ENCODE assay signal across 13 mouse cellular contexts in genomic region chr1:162646083-162646686, GRCm38 (mm10). TPM values are rescaled to one million over a fixed set of nuclear protein-coding genes. Genes with fewer than 3 reads are reported as not detected.
DNase-seq lines count a peak whose midpoint lies in the region; ATAC-seq and TF ChIP-seq lines count a peak whose summit lies in the region.
"Had no signal": no experiment of that assay in that cellular context is flagged by ENCODE, and none has a peak within 500 bp of the region (broad histone marks: within the 10 kb centered on the region; RNA-seq: fewer than 3 reads in every experiment).

No protein-coding gene starts in this region.

- 52% methylated on average over 10 of the region's 10 CpGs for WGBS in cerebellum, adult 2 months
- WGBS in bone marrow, adult 2 months: 62% methylated on average over 10 of the region's 10 CpGs
- 60% methylated on average over 10 of the region's 10 CpGs for WGBS in liver, embryonic 14.5 days (ENCODE audit: insufficient replicate concordance)

- no peak overlapping the region for H3K27ac ChIP-seq in cerebellum, adult 2 months (ENCODE audit: insufficient read depth, low read length)
- no peak overlapping the region for H3K27ac ChIP-seq in bone marrow, adult 2 months (ENCODE audit: control insufficient read depth, insufficient read depth, low read depth, low read length, poor library complexity)
- no peak overlapping the region for H3K27ac ChIP-seq in liver, embryonic 14.5 days
- H3K27ac ChIP-seq: forebrain, embryonic 15.5 days; limb, embryonic 15.5 days had no signal

- no peak overlapping the region for H3K4me2 ChIP-seq in liver, embryonic 14.5 days (ENCODE audit: low read depth)
- H3K4me2 ChIP-seq: forebrain, embryonic 15.5 days; limb, embryonic 15.5 days had no signal

- no peak for TF ChIP-seq POLR2A in cerebellum, adult 2 months (IDR thresholded peaks at IDR 0.05; ENCODE audit: borderline replicate concordance, insufficient read depth, low read length)
- no peak for TF ChIP-seq POLR2A in bone marrow, adult 2 months (IDR thresholded peaks at IDR 0.05; ENCODE audit: borderline replicate concordance, control insufficient read depth, low read depth, low read length)

- intact Hi-C loops in gastrocnemius, postnatal 14 days (cut with DNase I; ENCODE audit: low total_unique reads): no loop called here

- TF ChIP-seq EP300 in liver, embryonic 14.5 days (IDR thresholded peaks at IDR 0.05; ENCODE audit: low read depth): no peak

- peaks cover 8% of the 10 kb centered on the region for H3K4me1 ChIP-seq in cerebellum, adult 2 months (ENCODE audit: control insufficient read depth, insufficient read depth, low read length)
- H3K4me1 ChIP-seq in bone marrow, adult 2 months (ENCODE audit: control insufficient read depth, insufficient read depth, low read length): no peaks in the 10 kb centered on the region
- no peaks in the 10 kb centered on the region for H3K4me1 ChIP-seq in liver, embryonic 14.5 days (replicated peaks; ENCODE audit: control insufficient read depth in 2 of 2, insufficient read depth in 2 of 2, low read length in 1 of 2)
- H3K4me1 ChIP-seq: forebrain, embryonic 15.5 days had no signal

- no peak overlapping the region for H3K9ac ChIP-seq in liver, embryonic 14.5 days (replicated peaks)
- H3K9ac ChIP-seq: forebrain, embryonic 15.5 days; limb, embryonic 15.5 days had no signal

- no peak overlapping the region for H3K4me3 ChIP-seq in cerebellum, adult 2 months (replicated peaks; ENCODE audit: insufficient read depth, low read depth, low read length)
- no peak overlapping the region for H3K4me3 ChIP-seq in bone marrow, adult 2 months (replicated peaks; ENCODE audit: control insufficient read depth, low read depth, low read length)
- H3K4me3 ChIP-seq in liver, embryonic 14.5 days (ENCODE audit: insufficient read depth in 1 of 2, low read depth in 2 of 2, low read length in 2 of 2): no peak overlapping the region
- H3K4me3 ChIP-seq: forebrain, embryonic 15.5 days; limb, embryonic 15.5 days had no signal

- H3K27me3 ChIP-seq in cerebellum, adult 2 months (ENCODE audit: control insufficient read depth, insufficient read depth, low read length): no peaks in the 10 kb centered on the region
- H3K27me3 ChIP-seq in liver, embryonic 14.5 days (ENCODE audit: control insufficient read depth, insufficient read depth, low read length): no peaks in the 10 kb centered on the region
- H3K27me3 ChIP-seq: forebrain, embryonic 15.5 days; limb, embryonic 15.5 days had no signal

- TF ChIP-seq CTCF in cerebellum, adult 2 months (IDR thresholded peaks at IDR 0.05; ENCODE audit: borderline replicate concordance, insufficient read depth, low read depth, low read length): 0 out of 2 replicates have a peak, but pooled peaks have one; percentile 14
- peak; percentile 36; the same call in 1 of the 2 replicates for TF ChIP-seq CTCF in bone marrow, adult 2 months (IDR thresholded peaks at IDR 0.05; ENCODE audit: control insufficient read depth, insufficient read depth, low read length)
- peak; percentile 63 for TF ChIP-seq CTCF in liver, embryonic 14.5 days (IDR thresholded peaks at IDR 0.05; ENCODE audit: low read depth)

- no peak for ATAC-seq in cerebellum, adult (ENCODE audit: insufficient number of reproducible peaks, low FRiP score, low TSS enrichment)
- no peak for ATAC-seq in liver, embryonic 14.5 days (ENCODE audit: insufficient read depth)
- ATAC-seq: forebrain, embryonic 15.5 days had no signal

- no peaks in the 10 kb centered on the region for H3K36me3 ChIP-seq in liver, embryonic 14.5 days (replicated peaks; ENCODE audit: control insufficient read depth, insufficient read depth, low read depth)
- H3K36me3 ChIP-seq: forebrain, embryonic 15.5 days; limb, embryonic 15.5 days had no signal

- H3K9me3 ChIP-seq in liver, embryonic 14.5 days (ENCODE audit: control insufficient read depth, low read length): no peaks in the 10 kb centered on the region
- H3K9me3 ChIP-seq: forebrain, embryonic 15.5 days; limb, embryonic 15.5 days had no signal

- peak; percentile 33 to 50 for DNase-seq in cerebellum, adult 2 months
- peak; percentile 40 for DNase-seq in 416B (ENCODE audit: low read depth)
- DNase-seq in liver, embryonic 14.5 days (ENCODE audit: low read depth in 3 of 3, low spot score in 3 of 3): no peak
- no peak for DNase-seq in gastrocnemius, postnatal 14 days
- no peak for DNase-seq in layer of hippocampus, postnatal 10 days (ENCODE audit: low spot score in 2 of 2)
- no peak for DNase-seq in right cerebral cortex, postnatal 36 days (ENCODE audit: low spot score in 2 of 2)
- DNase-seq: kidney, postnatal 14 days had no signal

RNA-seq across cellular contexts. Expression of gene Myoc, which starts 7.2 kb away (rescaled TPM):
- 5.1 and 5.6 TPM in 2 replicates for polyA plus RNA-seq in cerebellum, adult 2 months (2012; rRNA removed)
- 0.72 TPM in 1 of 2 replicates, not detected in the other for polyA plus RNA-seq in bone marrow, adult 2 months (2011; ENCODE audit: insufficient read depth, insufficient read length, low replicate concordance, missing spikeins)
- 0.01 TPM in 1 of 2 replicates, not detected in the other for polyA plus RNA-seq in liver, embryonic 14.5 days (2012; rRNA removed)
- polyA plus RNA-seq in liver, embryonic 14.5 days (2014; fragmentation: Nextera tagmentation; extraction: Ambion mirVana): not detected in 2 replicates
- 10 to 100 TPM; 13.4 to 14.3 TPM for total RNA-seq in gastrocnemius, postnatal 14 days (2021)
- 10 to 100 TPM in 1 of 2 experiments, 1 to 10 TPM in 1; 8.3 to 10.0 TPM for total RNA-seq in layer of hippocampus, postnatal 10 days (2021)
- polyA plus RNA-seq: forebrain, embryonic 15.5 days; heart, postnatal 0 days had no signal

RNA-seq across cellular contexts. Expression of gene Myocos, which starts 11.8 kb away (rescaled TPM):
- polyA plus RNA-seq in cerebellum, adult 2 months (2012; rRNA removed): not detected in 2 replicates
- not detected in 2 replicates for polyA plus RNA-seq in bone marrow, adult 2 months (2011; ENCODE audit: insufficient read depth, insufficient read length, low replicate concordance, missing spikeins)
- not detected in 2 replicates for polyA plus RNA-seq in liver, embryonic 14.5 days (2012; rRNA removed)
- polyA plus RNA-seq in liver, embryonic 14.5 days (2014; fragmentation: Nextera tagmentation; extraction: Ambion mirVana): not detected in 2 replicates
- total RNA-seq in gastrocnemius, postnatal 14 days (2021): not detected
- not detected for total RNA-seq in layer of hippocampus, postnatal 10 days (2021)
- polyA plus RNA-seq: forebrain, embryonic 15.5 days; heart, postnatal 0 days; limb, embryonic 15.5 days; small intestine, adult 2 months had no signal

Comparison
In these comparisons a context has a peak if more than half of its experiments do, and no peak if none do; other contexts are left out.
1. DNase-seq: peak in cerebellum, adult 2 months (2 of 2) and 416B (single experiment); none in liver, embryonic 14.5 days (0 of 3), gastrocnemius, postnatal 14 days (single experiment), layer of hippocampus, postnatal 10 days (0 of 2) and right cerebral cortex, postnatal 36 days (0 of 2).
2. Peak in every context shown above with its lines, with median percentiles within 50 percentile points of each other: CTCF ChIP-seq.